Mouse (Mus musculus) megakaryocyte, embryonic 14.5 days (primary cell): ENCODE measurements around the gene Apc2. TPM values are rescaled to one million over a fixed set of nuclear protein-coding genes. Genes with fewer than 3 reads are reported as not detected.

Experiments used
- H3K27me3 ChIP-seq: replicated peaks from 2 replicates; pipeline ENCODE3; 2012; ENCODE audit warnings: inconsistent platforms
- H3K36me3 ChIP-seq: replicated peaks from 2 replicates; pipeline ENCODE3; 2012; ENCODE audit warnings: low read length, inconsistent platforms, mixed read lengths
- H3K4me1 ChIP-seq: 2 replicates; pipeline ENCODE4 v1.6.1; 2012; ENCODE audit warnings: inconsistent platforms
- H3K4me3 ChIP-seq: replicated peaks from 2 replicates; pipeline ENCODE3; 2012; ENCODE audit warnings: moderate library complexity, mild to moderate bottlenecking, inconsistent platforms
- H3K9me3 ChIP-seq: 2 replicates; pipeline ENCODE4 v1.6.1; 2012; ENCODE audit warnings: inconsistent platforms
- FLI1 ChIP-seq: IDR thresholded peaks from 2 replicates; pipeline ENCODE4 v1.6.1; 2012; ENCODE audit warnings: low read length, inconsistent platforms, mixed read lengths
- GATA1 ChIP-seq: IDR thresholded peaks from 3 replicates; pipeline ENCODE4 v1.6.1; 2012; ENCODE audit warnings: mixed read lengths, low read length, inconsistent platforms, borderline replicate concordance
- polyA plus RNA-seq: library from polyadenylated mRNA; stranded (reverse); fragments of >175 nt; gene quantifications from 2 replicates; pipeline ENCODE4 v1.2.3, GENCODE M21; 2012; ENCODE audit warnings: low replicate concordance; ENCODE audit not compliant: insufficient read depth

The Apc2 gene
- polyA plus RNA-seq, 1 experiment: 0.92 TPM

GRCm38 (mm10) chr10:80301256-80302081, 5.7 kb downstream of the Apc2 start:
- peaks cover 82% of the 10 kb centered on the region for H3K4me1 ChIP-seq
- H3K9me3 ChIP-seq: no peaks in the 10 kb centered on the region
- H3K36me3 ChIP-seq: peaks cover 11% of the 10 kb centered on the region
- no peak overlapping the region for H3K4me3 ChIP-seq
- H3K27me3 ChIP-seq: peaks cover 70% of the 10 kb centered on the region
- TF ChIP-seq GATA1 (no peak), FLI1 (no peak)

- TF ChIP-seq FLI1 (no peak), GATA1 (no peak)
- Histone ChIP-seq H3K4me1 (peaks cover 77% of the 10 kb centered on the region), H3K27me3 (peaks cover 75% of the 10 kb centered on the region), H3K36me3 (peaks cover 15% of the 10 kb centered on the region), H3K4me3 (no peak overlapping the region), H3K9me3 (no peaks in the 10 kb centered on the region)
Observed at GRCm38 (mm10) chr10:80302082-80302355, 6.2 kb downstream of the Apc2 start.

GRCm38 (mm10) chr10:80302471-80302881, 6.7 kb downstream of the Apc2 start:
- Histone ChIP-seq H3K4me1 (peaks cover 72% of the 10 kb centered on the region), H3K27me3 (peaks cover 76% of the 10 kb centered on the region), H3K36me3 (peaks cover 20% of the 10 kb centered on the region), H3K9me3 (no peaks in the 10 kb centered on the region), H3K4me3 (no peak overlapping the region)
- no peak for TF ChIP-seq GATA1
- TF ChIP-seq FLI1: no peak

- Histone ChIP-seq H3K4me1 (peaks cover 52% of the 10 kb centered on the region), H3K36me3 (peaks cover 36% of the 10 kb centered on the region), H3K4me3 (peak overlapping the region; percentile 92), H3K27me3 (peaks cover 75% of the 10 kb centered on the region), H3K9me3 (no peaks in the 10 kb centered on the region)
- TF ChIP-seq GATA1 (no peak), FLI1 (no peak)
Observed at GRCm38 (mm10) chr10:80304458-80304857, 8.7 kb downstream of the Apc2 start.

GRCm38 (mm10) chr10:80304862-80305261, 9.1 kb downstream of the Apc2 start:
- H3K4me3 ChIP-seq: peak overlapping the region; percentile 92
- peaks cover 36% of the 10 kb centered on the region for H3K36me3 ChIP-seq
- peaks cover 72% of the 10 kb centered on the region for H3K27me3 ChIP-seq
- peaks cover 48% of the 10 kb centered on the region for H3K4me1 ChIP-seq
- TF ChIP-seq GATA1: no peak
- no peak for TF ChIP-seq FLI1
- no peaks in the 10 kb centered on the region for H3K9me3 ChIP-seq

- Histone ChIP-seq H3K4me1 (peaks cover 42% of the 10 kb centered on the region), H3K9me3 (peaks cover 19% of the 10 kb centered on the region; the same call in 1 of the 2 replicates), H3K36me3 (peaks cover 65% of the 10 kb centered on the region), H3K27me3 (peaks cover 82% of the 10 kb centered on the region), H3K4me3 (no peak overlapping the region)
- TF ChIP-seq FLI1: no peak
- no peak for TF ChIP-seq GATA1
Observed at GRCm38 (mm10) chr10:80311560-80311959, 15.8 kb downstream of the Apc2 start.

- H3K4me3 ChIP-seq: peak overlapping the region; percentile 48
- no peak for TF ChIP-seq FLI1
- no peak for TF ChIP-seq GATA1
- H3K27me3 ChIP-seq: peaks cover 70% of the 10 kb centered on the region
- peaks cover 55% of the 10 kb centered on the region for H3K4me1 ChIP-seq
- H3K9me3 ChIP-seq: peaks cover 19% of the 10 kb centered on the region; the same call in 1 of the 2 replicates
- peaks cover 65% of the 10 kb centered on the region for H3K36me3 ChIP-seq
Observed at GRCm38 (mm10) chr10:80312586-80313504, 17.1 kb downstream of the Apc2 start.

GRCm38 (mm10) chr10:80313627-80314201, 17.9 kb downstream of the Apc2 start:
- H3K27me3 ChIP-seq: peaks cover 64% of the 10 kb centered on the region
- H3K4me1 ChIP-seq: peaks cover 64% of the 10 kb centered on the region
- TF ChIP-seq GATA1 (no peak), FLI1 (no peak)
- peak overlapping the region; percentile 48 for H3K4me3 ChIP-seq
- peaks cover 19% of the 10 kb centered on the region; the same call in 1 of the 2 replicates for H3K9me3 ChIP-seq
- H3K36me3 ChIP-seq: peaks cover 68% of the 10 kb centered on the region

- peaks cover 72% of the 10 kb centered on the region for H3K4me1 ChIP-seq
- H3K36me3 ChIP-seq: peaks cover 69% of the 10 kb centered on the region
- H3K4me3 ChIP-seq: no peak overlapping the region
- TF ChIP-seq FLI1 (no peak), GATA1 (no peak)
- peaks cover 56% of the 10 kb centered on the region for H3K27me3 ChIP-seq
- H3K9me3 ChIP-seq: peaks cover 19% of the 10 kb centered on the region; the same call in 1 of the 2 replicates
Observed at GRCm38 (mm10) chr10:80314494-80315001, 18.8 kb downstream of the Apc2 start.

- Histone ChIP-seq H3K27me3 (peaks cover 56% of the 10 kb centered on the region), H3K36me3 (peaks cover 70% of the 10 kb centered on the region), H3K4me1 (peaks cover 75% of the 10 kb centered on the region), H3K9me3 (peaks cover 19% of the 10 kb centered on the region; the same call in 1 of the 2 replicates), H3K4me3 (no peak overlapping the region)
- no peak for TF ChIP-seq FLI1
Observed at GRCm38 (mm10) chr10:80315315-80315714, 19.5 kb downstream of the Apc2 start.
